Mouse (Mus musculus) kidney, adult 11 months (tissue): ENCODE data around the gene Zfyve28.

Source experiments
- DNase-seq: peaks from one replicate; pipeline ENCODE4 v3.0.0; 2022

Gene Zfyve28

GRCm38 (mm10) chr5:34175403-34175694 is 112.9 kb downstream of the Zfyve28 start:
- no peak for DNase-seq

GRCm38 (mm10) chr5:34174550-34175402 is 113.5 kb downstream of the Zfyve28 start:
- no peak for DNase-seq

GRCm38 (mm10) chr5:34174021-34174420 is 114.2 kb downstream of the Zfyve28 start:
- no peak for DNase-seq

- DNase-seq: peak; percentile 27
Observed at GRCm38 (mm10) chr5:34170726-34171125, 117.5 kb downstream of the Zfyve28 start.

- DNase-seq: no peak
Observed at GRCm38 (mm10) chr5:34169954-34170353, 118.3 kb downstream of the Zfyve28 start.

- DNase-seq: peak; percentile 99
Observed at GRCm38 (mm10) chr5:34168950-34169891, 119.0 kb downstream of the Zfyve28 start, which contains the start of the genes Poln and Haus3. TSS of gene Poln (minus strand) at chr5:34169448. TSS of gene Haus3 (minus strand) at chr5:34169527.

GRCm38 (mm10) chr5:34167857-34168256 is 120.4 kb downstream of the Zfyve28 start:
- DNase-seq: no peak

- DNase-seq: no peak
Observed at GRCm38 (mm10) chr5:34165793-34166192, 122.5 kb downstream of the Zfyve28 start.

GRCm38 (mm10) chr5:34148476-34148875 is 139.8 kb downstream of the Zfyve28 start:
- DNase-seq: no peak

GRCm38 (mm10) chr5:34147554-34147953 is 140.7 kb downstream of the Zfyve28 start:
- DNase-seq: no peak
